Mouse (Mus musculus): ENCODE data around the gene Tmem234.

The Tmem234 gene

DNA sequence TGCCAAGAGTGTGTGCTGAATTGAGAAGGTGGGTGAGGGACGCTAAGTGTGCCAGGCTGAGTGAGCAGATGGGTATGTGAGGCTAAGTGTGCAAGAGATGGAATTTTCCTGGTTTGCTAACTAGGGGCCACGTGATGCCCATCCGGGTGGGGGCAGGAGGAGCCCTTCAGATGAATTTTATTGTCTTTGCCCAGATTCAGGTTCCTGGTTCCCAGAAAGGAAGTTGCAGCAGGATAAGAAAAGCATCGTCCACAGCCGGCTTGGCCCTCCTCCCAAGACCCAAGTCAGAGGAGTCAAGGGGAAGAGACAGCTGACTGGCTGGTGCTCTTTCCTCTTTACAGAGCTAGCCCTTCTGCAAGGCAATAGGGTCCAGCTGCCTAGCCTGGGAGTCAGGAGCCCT is 22.0 kb upstream of the Tmem234 start, which contains the start of gene Fam167b:
Gene Fam167b (minus strand): TSS at position 84 of the 400 bp plus-strand sequence.
- no peak for DNase-seq (ENCODE audit: low spot score in 2 of 2)

DNA sequence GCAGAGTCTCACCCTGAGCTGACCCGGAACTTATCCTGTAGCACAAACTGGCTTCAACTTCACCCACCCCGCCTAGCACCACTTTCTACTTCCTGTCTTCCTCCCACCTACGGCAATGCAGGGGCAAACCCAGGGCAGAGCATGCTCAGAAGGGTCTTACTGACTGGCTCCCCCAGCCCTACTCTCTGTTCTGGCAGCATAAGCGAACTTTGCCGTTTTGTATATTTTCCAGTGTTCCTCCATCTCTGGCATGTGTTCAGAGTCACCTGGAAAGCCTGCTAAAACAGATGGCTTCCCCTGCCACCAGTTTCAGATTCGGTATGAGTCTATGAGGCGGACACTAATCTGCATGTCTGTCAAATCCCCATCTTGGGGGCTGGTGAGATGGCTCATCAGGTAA is 20.1 kb upstream of the Tmem234 start:
- DNase-seq (ENCODE audit: low spot score in 2 of 2), result peak; percentile 66 to 70

DNA sequence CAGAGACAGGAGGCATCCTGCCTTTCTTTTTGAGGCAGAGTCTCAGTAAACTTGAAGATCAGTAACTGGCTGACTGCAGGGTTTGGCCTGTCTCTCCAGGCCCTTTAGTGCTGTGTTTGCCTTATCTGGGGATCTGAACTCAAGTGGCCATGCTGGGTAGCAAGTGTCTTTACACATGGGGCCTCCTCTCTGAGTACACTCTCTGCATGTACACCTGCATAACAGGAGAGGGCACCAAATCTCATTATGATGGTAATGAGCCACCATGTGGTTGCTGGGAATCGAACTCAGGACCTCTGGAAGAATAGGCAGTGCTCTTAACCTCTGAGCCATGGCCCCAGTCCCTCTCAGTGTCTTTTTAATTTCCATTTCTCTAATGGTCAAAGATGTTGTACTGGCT is 18.2 kb upstream of the Tmem234 start:
- no peak for DNase-seq (ENCODE audit: low spot score in 2 of 2)

DNA sequence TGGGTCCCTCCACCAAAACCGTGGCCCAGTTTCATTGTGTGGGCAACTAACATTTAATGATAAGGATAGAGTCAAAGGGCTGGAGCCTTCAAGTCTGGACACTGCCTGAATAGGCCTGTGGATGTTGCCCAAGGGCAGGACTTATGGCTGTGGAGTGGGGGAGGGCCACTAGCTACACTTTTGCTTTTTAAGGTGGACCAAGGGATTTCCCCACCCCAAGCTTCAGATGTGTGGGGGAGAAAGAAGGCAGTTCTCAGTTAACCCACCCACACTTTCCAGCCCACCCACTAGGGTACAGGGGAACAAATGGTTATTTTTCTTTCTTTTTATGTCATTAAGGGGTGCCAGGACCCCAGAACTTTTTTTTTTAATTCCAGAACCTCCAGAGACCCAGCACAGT is 16.1 kb upstream of the Tmem234 start:
- no peak for DNase-seq (ENCODE audit: low spot score in 2 of 2)

DNA sequence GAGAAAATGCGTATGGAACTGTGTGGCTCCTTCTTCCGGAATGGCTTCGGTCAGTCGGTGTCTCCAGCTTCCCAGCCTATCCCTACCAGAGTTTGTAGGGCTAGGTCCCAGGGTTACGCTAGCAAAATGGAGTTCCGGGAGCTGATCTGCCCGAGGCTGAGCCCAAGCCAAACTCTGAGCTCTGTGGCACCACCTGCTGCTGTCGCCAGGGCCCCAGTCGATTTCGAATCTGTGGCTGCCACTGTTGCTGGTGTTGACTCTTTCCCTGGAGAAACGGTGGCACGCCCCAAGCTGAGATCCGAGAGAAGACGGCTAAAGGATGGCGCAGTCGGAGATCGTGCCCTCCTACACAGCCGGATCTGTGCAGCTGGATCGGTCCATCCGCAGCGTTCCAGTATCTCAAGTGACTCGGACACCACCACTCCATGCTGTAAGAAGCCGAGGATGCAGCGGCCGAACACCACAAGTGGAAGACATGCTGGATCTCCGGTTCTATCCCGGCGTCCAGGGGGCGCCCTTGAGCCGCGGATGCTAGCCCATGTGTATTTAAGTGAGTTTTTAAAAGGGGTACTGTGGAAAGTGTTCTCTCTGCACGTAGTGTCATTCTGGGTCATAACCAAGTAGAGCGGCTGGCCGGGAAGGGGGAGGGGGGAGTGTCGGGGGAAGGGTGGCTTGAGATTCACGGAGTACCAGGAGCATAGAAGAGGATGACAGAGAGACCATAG is 15.4 kb upstream of the Tmem234 start:
- peak; percentile 85 to 92 for DNase-seq (ENCODE audit: low spot score in 2 of 2)

DNA sequence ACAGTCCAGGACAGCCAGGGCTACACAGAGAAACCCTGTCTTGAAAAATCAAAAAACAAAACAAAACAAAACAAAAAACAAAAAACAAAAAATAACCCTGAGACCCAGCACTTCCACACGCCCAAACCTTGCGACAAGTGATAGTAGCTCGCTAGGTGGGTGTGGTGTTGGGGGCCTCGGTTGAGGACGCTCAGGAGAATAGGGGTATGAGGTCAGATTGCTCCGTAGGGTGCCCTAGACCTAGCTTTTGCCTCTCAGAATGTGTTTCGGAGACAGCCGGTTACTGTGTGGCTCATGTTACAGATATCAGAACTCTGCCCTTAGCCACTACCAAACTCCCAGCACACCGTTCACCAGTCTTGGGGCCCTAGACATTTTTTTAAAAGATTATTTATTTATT is 14.7 kb upstream of the Tmem234 start:
- no peak for DNase-seq (ENCODE audit: low spot score in 2 of 2)

DNA sequence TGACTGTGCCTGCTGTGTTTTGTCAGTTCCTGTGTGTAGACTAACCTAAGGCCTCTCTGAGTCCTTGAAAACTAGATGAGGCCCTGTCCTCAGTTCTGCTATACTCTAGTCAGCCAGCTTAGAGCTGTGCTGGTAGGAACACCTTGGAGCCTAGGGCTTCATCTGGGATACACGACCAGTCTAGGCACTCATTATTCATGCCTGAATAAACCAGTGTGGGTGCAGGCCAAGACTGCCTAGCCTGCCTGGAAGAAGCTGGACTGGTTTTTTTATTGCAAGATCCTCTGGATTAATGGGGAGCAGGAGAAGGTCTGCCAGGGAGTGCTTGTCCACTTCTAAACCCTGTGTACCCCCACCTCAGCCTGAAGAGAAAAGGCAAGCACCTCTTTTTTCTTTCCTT is 13.5 kb upstream of the Tmem234 start:
- DNase-seq (ENCODE audit: low spot score in 2 of 2), result no peak

DNA sequence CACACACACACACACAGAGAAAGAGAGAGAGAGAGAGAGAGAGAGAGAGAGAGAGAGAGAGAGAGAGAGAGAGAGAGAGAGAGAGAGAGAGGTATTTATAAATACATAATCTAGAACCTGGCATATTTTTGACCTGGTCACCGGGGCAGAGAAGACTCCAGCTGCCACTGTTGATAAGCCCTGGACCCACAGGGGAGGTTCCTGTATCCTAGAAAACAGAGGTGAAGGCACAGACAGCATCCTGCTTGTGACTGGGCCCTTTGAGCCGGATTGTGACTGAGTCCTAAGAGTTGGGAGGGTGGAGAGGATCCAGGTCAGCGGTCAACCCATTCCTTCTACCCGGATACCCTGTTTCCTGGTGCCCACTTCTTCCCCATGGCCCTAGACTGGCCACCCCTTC is 11.6 kb upstream of the Tmem234 start:
- no peak for DNase-seq (ENCODE audit: low spot score in 2 of 2)

DNA sequence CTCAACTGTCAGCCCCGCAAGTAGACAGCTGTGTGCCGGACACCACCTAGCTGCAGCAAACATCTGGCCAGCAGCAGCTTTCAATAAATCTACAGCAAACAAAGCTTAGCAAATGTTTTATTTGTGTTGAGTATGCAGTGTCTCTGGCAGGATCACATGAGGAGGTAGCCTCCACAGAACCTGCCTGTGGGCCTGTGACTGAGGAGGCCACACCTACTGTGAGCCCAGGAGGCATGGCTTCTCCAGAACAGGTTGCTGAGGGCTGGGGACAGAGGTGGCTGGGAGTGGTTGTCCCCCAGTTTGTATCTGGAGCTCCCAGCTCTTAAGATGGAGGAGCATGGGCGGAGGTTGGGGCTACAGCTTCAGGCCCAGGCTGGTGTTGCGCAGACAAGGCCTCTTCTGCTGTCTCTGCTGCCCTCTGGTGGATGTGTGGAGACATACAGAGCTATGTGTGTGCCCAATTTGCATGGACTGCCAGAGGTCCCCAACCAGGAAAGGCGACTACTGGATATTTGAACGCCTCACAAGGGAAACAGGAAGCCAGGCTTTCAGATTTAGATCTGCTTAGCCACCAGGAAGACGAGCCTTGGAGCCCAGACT is 8.1 kb downstream of the Tmem234 start:
- DNase-seq (ENCODE audit: low spot score in 2 of 2), result peak; percentile 79 to 91

DNA sequence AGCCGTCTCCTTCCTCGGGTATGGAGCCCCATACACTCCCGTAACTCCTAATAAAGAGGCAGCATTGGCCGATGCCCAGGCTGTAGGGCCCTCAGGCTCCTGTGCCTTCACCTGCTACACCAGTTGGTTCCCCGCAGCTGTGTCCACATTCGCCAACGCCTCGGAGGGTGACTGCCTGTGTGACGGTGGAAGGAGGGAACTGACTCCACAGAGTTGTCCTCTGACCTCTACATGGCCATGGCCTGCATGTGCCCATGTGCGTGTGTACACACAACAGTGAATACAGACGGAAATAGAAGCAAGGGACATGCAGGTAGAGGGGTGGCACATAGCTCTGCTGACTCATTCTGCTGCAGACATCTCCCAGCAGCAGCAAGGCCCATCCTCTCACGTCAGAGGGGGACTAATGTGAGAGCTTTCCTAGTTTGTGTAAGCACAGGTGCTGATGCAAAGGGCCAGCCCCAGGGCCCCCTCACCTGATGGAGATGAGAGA is 8.7 kb downstream of the Tmem234 start:
- DNase-seq (ENCODE audit: low spot score in 2 of 2), result peak in 1 of 2 experiments; percentile 44

DNA sequence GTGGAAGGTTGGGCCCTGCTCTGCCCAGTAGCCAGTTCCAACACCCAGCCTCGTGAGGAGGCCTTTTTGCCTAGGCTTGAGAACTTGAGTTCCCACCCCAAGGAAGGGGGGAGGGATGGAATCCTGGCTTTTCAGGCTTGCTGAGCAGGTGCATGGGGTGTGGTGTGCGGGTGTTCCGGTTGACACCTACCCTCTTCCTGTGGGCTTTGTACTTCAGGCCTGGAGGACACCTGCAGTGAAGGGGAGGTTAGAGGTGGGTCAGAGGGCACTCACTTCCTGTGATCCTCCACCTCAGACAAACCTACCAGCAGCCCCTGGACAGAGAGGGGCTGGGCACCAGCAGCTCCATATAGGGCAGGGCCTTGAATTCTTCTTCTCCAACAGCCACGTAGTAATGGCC is 9.6 kb downstream of the Tmem234 start:
- DNase-seq (ENCODE audit: low spot score in 2 of 2), result peak; percentile 74 to 84

DNA sequence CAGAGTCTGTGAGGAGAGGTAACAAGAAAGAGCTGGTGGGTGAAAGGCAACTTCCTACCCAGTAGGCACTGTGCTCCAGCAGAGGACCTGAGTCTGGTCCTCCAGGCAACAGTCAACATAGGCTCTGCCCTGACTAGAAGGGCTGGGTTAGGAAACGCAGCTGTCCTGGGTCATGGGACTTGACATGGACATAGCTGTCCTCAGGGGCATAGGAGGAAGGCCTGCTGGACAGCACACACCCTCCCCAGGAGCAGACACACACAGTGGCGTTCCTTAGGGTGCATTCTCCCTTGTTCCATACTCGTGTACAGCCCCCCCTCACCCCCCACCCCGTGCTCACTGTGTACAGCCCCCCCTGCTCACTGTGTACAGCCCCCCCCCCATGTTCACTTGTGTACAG is 10.0 kb downstream of the Tmem234 start:
- DNase-seq (ENCODE audit: low spot score in 2 of 2), result no peak

DNA sequence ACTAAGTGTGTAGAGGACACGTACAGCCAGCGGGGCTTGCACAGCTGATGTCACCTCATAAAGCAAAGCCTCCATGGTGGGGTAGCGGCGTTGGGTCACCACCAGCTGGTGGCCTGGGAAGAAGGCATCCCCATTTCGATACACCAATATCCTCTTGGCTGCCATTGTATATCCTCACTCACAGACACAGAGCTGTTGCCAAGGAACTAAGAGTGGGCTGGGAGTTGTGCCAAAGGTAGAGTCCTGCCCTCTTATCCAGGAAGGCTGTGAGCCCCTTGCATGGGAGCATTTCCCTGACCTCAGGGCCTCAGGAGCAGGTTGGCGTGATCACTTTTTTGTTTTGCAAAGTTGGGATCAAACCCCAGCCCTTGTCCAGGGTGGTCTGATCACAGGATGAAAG is 13.6 kb downstream of the Tmem234 start, which contains the start of gene Dcdc2b:
Gene Dcdc2b (minus strand): TSS at position 165 of the 400 bp plus-strand sequence.
- no peak for DNase-seq (ENCODE audit: low spot score in 2 of 2)

DNA sequence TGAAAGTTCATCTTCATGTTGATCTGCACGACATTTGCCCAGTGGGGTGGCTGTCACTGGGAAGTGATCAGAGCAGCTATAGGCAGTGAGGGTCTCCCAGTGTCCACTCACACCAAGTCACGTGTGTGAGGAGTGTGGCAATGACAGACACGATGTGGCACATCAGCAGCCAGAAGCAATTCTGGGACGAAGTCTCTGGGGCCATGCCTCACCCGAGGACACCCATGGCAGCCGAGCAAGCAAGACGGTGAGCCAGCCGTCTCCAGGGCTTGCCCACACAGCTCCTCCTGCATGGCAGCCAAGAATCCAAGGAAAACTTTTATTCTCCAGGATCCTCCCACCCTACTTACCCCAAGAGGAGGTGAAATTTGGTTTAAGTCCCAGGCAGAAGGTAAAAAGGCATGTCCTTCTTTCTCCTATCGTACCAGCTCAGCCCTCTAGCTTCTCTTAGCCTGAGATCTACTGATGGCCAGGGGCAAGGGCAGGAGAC is 15.4 kb downstream of the Tmem234 start:
- no peak for DNase-seq (ENCODE audit: low spot score in 2 of 2)

DNA sequence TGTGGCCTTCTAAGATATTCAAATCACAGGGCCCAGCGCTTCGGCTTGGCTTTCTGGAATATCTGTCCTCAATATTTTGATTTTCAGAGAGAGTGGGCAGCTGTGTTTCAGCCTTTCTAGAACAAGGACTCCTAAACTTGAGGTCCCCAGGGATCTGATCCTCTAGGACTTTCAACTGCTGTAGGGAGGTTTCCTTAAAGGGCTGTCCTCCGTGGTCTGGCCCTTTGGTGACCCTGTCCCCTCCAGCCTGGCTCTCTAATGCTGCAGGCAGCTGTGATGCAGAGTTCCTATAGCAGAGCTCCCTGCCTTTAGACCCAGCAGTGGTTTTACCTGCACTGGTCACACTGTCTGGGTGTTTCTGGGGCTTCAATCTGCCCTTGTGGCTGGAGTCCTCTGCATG is 16.2 kb downstream of the Tmem234 start:
- no peak for DNase-seq (ENCODE audit: low spot score in 2 of 2)

DNA sequence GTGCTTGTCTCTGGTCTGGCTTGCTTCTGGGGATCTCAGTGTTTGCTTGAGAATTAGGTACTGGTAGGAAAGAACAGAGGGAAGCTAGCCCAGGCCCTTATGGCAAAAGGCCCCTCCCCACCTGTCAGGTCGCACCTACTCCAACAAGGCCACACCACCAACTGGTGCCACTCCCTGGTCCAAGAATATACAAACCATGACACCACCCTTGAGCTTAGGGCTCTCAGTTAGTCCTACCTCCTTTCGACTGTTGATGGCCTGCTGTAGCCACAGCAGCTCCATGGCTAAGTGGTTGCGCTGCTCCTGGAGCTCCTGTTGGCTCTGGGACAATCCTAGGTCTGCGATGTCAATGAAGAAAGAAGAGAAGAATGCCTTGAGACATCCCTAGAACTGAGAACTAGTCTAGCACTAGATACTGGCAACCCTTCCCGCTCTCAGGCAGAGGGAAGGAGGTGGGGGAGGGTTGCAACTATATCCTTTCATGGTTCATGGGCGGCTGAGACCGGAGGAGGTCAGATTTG is 16.7 kb downstream of the Tmem234 start:
- DNase-seq (ENCODE audit: low spot score in 2 of 2), result no peak

DNA sequence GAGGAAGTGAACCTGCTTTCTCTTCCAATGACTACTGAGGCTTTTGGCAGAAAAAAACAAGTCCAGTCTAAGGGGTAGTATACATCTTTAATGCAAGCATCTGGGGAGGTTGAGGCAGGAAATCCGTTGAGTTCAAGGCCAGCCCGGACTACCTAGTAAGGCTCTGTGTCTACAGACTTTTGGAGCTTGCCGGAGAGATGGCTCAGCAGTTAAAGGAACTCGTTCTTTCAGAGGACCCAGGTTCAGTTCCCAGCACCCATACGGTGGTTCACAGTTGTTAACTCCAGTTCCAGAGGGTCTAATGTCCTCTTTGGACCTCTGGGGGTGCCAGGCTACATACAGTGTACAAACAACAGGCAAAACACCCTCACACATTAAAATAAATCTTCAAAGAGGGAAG is 17.6 kb downstream of the Tmem234 start:
- no peak for DNase-seq (ENCODE audit: low spot score in 2 of 2)

DNA sequence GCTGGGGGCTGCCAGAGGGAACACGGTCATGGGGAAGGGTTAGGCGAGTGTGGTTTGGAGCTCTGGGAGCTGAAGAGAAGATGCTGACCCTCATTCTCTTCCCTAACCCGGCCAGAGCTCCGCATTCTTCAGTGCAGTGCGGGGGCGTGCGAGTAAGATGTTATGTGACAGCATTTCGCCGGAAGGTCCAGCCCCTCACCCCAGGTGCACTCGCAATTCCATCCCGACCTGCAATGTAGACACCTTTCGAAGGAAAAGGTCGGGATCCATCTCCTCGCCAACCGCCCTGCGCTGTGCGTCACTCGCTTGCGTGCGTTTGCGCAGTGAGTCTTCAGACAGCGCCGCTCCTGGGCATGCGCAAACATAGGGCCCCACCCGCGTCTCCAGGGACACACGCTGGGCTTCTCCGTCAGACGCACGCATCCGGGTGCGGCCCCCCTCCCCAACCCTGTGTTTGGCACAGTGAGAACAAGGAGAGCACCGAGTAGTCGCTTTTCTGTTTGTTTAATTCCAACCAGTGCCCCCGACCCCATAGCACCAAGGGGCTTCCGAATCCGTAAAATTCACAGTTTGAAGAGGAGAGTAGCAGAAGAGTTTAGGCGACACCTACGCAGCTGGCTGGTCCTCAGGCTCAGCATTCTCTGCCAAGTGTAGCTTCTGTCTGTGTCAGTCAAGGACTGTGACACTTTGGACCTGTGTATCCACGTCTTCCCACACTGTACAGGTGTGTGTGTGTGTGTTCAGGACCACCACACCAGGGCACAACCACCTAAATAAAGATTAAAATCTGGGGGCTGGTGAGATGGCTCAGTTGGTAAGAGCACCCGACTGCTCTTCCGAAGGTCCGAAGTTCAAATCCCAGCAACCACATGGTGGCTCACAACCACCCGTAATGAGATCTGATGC is 18.6 kb downstream of the Tmem234 start, which contains the start of gene Iqcc:
Gene Iqcc (minus strand): TSS at position 314 of the 906 bp plus-strand sequence.
- DNase-seq (ENCODE audit: low spot score in 2 of 2), result peak; percentile 95 to 96

DNA sequence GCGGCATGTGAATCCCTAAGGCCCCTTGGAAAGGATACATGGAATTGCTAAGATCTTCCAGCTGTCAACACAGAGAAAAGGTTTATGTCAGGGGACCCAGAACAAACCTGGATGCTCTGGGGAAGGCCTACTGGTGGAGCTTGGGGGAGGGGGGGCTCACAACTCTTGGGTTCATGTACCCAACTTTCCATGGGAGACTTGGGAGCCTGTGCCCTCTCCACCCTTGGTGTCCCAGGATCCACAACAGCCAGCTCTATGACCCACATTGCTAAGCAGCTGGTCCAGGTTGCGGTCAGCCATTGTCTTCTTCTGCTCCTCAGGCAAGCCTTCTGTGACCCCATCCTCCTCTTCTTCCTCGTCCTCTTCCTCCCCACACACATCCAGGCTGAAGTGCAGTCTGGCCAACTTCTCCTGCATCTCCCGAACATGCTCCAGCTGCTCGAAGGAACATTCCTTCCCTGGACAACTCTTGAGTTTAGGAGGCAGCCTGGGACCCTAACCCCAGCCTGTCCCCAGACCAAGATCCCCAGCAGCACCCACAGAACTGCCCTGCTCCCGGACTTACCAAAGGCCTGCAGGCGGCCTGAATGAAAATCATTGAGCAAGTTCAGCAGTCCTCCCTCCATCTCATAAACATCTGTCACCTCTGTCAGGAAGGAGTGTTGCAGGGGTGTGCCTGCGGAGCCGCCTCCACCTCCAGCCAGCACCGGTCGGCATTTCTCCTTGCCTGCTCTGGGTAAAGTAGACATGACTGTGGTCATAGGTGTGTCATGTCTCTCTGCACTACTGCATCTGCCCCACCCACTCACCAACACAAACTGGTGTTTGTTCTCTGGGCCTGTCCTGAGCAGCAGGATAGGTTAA is 20.2 kb downstream of the Tmem234 start:
- no peak for DNase-seq (ENCODE audit: low spot score in 2 of 2)

DNA sequence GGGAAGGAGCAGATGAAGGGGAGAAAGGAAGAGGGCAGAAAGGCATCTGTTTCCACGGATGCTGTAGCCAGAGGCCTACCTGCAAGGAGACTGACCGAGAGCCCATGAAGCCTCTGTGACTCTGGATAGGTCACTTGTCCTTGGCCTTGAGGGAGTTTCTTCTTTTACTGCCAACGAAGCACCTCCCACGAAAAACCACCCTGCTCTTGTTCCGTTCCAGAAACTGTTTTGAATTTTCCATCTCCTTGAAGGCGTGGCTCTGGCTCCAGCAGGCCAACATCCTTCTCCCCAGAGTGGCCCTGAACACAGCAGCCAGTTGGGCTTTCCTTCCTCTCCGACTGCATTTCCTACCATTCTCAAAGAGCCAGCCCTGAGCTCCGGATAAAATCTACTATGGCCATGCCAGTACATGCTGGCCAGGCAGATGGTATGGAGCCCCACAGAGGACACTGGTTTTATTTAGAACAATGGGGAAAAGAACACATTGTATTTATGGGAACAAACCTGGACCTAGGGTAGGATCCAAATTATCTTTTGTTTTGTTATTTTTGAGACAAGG is 20.9 kb downstream of the Tmem234 start:
- DNase-seq (ENCODE audit: low spot score in 2 of 2), result no peak

All from thymus, postnatal 10 days (tissue).